Mouse (Mus musculus): Measurements from ENCODE around the gene Cst6.

DNA sequence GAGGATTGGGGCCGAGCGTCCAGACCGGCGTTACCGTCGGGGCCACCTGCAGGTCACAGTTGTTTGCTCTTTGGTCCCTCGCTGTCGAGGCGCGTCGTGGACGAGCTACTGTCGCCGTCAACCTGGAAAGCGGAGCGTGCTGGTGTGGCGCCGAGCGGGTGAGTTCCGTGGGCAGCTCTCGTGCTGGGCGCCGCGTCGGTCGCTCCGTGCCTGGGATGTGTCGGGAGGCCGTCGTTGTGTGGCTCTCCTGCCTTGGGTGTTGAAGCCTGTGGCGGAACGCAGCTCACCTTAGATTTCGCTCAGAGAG lies 17.6 kb upstream of the Cst6 start, which contains the start of gene Banf1:
- TF ChIP-seq CTCF (IDR thresholded peaks at IDR 0.05; ENCODE audit: control insufficient read depth, insufficient read depth, low read length) (no peak), POLR2A (IDR thresholded peaks at IDR 0.05; ENCODE audit: borderline replicate concordance, control insufficient read depth, low read depth, low read length) (no peak)

Measured in bone marrow, adult 2 months (tissue).